Comparison of ENCODE assay signal across 30 mouse cellular contexts in genomic region chr1:120430171-120430570, GRCm38 (mm10).
DNase-seq lines count a peak whose midpoint lies in the region; ATAC-seq and TF ChIP-seq lines count a peak whose summit lies in the region.
"Had no signal": no experiment of that assay in that cellular context is flagged by ENCODE, and none has a peak within 500 bp of the region (broad histone marks: within the 10 kb centered on the region; RNA-seq: fewer than 3 reads in every experiment).

No protein-coding gene starts in this region.

- no peak for TF ChIP-seq CTCF in lung, postnatal 0 days (IDR thresholded peaks at IDR 0.05)

- H3K27ac ChIP-seq in lung, postnatal 0 days (ENCODE audit: low read length): no peak overlapping the region
- H3K27ac ChIP-seq: embryonic facial prominence, embryonic 10.5 days; embryonic facial prominence, embryonic 13.5 days; forebrain, embryonic 10.5 days; forebrain, embryonic 13.5 days; gastrocnemius, adult 2 months; heart, embryonic 10.5 days; heart, embryonic 13.5 days; hindbrain, embryonic 15.5 days had no signal

- no peaks in the 10 kb centered on the region for H3K4me1 ChIP-seq in lung, postnatal 0 days (ENCODE audit: insufficient read depth, low read depth, low read length)
- H3K4me1 ChIP-seq: embryonic facial prominence, embryonic 10.5 days; embryonic facial prominence, embryonic 13.5 days; forebrain, embryonic 10.5 days; heart, embryonic 10.5 days; heart, embryonic 13.5 days; hindbrain, embryonic 15.5 days had no signal

- TF ChIP-seq EP300 in lung, postnatal 0 days (IDR thresholded peaks at IDR 0.05): no peak

- no peaks in the 10 kb centered on the region for H3K9me3 ChIP-seq in lung, postnatal 0 days (ENCODE audit: low read length)
- H3K9me3 ChIP-seq: embryonic facial prominence, embryonic 10.5 days; embryonic facial prominence, embryonic 13.5 days; forebrain, embryonic 10.5 days; forebrain, embryonic 13.5 days; heart, embryonic 10.5 days; heart, embryonic 13.5 days; hindbrain, embryonic 15.5 days had no signal

- no peak overlapping the region for H3K4me2 ChIP-seq in lung, postnatal 0 days (replicated peaks; ENCODE audit: low read depth, low read length)
- H3K4me2 ChIP-seq: embryonic facial prominence, embryonic 13.5 days; forebrain, embryonic 13.5 days; heart, embryonic 13.5 days; hindbrain, embryonic 15.5 days had no signal

- no peak overlapping the region for H3K9ac ChIP-seq in lung, postnatal 0 days (replicated peaks; ENCODE audit: low read depth)
- H3K9ac ChIP-seq: embryonic facial prominence, embryonic 13.5 days; forebrain, embryonic 13.5 days; heart, embryonic 13.5 days; hindbrain, embryonic 15.5 days had no signal

- ATAC-seq in lung, postnatal 0 days: no peak
- 0 out of 2 replicates have a peak, but pooled peaks have one; percentile 15 for ATAC-seq in common myeloid progenitor, adult 5-6 weeks (replicated peaks; ENCODE audit: low read depth, poor library complexity, severe bottlenecking)
- ATAC-seq in megakaryocyte progenitor cell, adult 5-6 weeks (replicated peaks; ENCODE audit: poor library complexity): 0 out of 2 replicates have a peak, but pooled peaks have one; percentile 6
- ATAC-seq: CD4-positive, CD25-positive, alpha-beta regulatory T cell, adult 4 months; forebrain, embryonic 13.5 days; forebrain, embryonic 16.5 days had no signal

- H3K27me3 ChIP-seq in lung, postnatal 0 days (replicated peaks; ENCODE audit: insufficient read depth, low read length): no peaks in the 10 kb centered on the region
- H3K27me3 ChIP-seq: embryonic facial prominence, embryonic 13.5 days; forebrain, embryonic 13.5 days; heart, embryonic 13.5 days; hindbrain, embryonic 15.5 days had no signal

- no peak overlapping the region for H3K4me3 ChIP-seq in lung, postnatal 0 days (ENCODE audit: low read depth, low read length)
- H3K4me3 ChIP-seq: embryonic facial prominence, embryonic 10.5 days; embryonic facial prominence, embryonic 13.5 days; erythroblast, embryonic 14.5 days; forebrain, embryonic 10.5 days; forebrain, embryonic 13.5 days; gastrocnemius, adult 2 months; heart, embryonic 10.5 days; heart, embryonic 13.5 days; hindbrain, embryonic 15.5 days had no signal

- 48% methylated on average over 5 of the region's 5 CpGs for WGBS in lung, postnatal 0 days

- peak; percentile 8 for DNase-seq in lung, postnatal 0 days (ENCODE audit: low spot score)
- no peak for DNase-seq in lung, adult 18-20 months
- peak; percentile 85 for DNase-seq in NIH3T3 (ENCODE audit: low read depth)
- DNase-seq in right cerebral cortex, postnatal 25 days: no peak
- DNase-seq in thymus, postnatal 14 days: no peak
- no peak for DNase-seq in frontal cortex, postnatal 14 days (ENCODE audit: low spot score in 2 of 2)
- DNase-seq: adrenal gland, adult 2 months; adrenal gland, postnatal 14 days; cerebellum, adult 11 months; cerebellum, adult 2 months; cerebellum, adult 9-11 months; cerebellum, postnatal 25 days; embryo, embryonic 11 days; gastrocnemius, adult 2 months; gastrocnemius, postnatal 14 days; heart, adult 18-20 months; heart, postnatal 14 days; heart, postnatal 4 days had no signal

- H3K36me3 ChIP-seq in lung, postnatal 0 days (ENCODE audit: insufficient read depth, low read length): no peaks in the 10 kb centered on the region
- H3K36me3 ChIP-seq: embryonic facial prominence, embryonic 10.5 days; embryonic facial prominence, embryonic 13.5 days; forebrain, embryonic 10.5 days; heart, embryonic 10.5 days; heart, embryonic 13.5 days; hindbrain, embryonic 15.5 days had no signal

Comparison
In these comparisons a context has a peak if more than half of its experiments do, and no peak if none do; other contexts are left out.
1. DNase-seq: peak in lung, postnatal 0 days (single experiment) and NIH3T3 (single experiment); none in lung, adult 18-20 months (0 of 2), right cerebral cortex, postnatal 25 days (single experiment), thymus, postnatal 14 days (single experiment) and frontal cortex, postnatal 14 days (0 of 2).